Mouse (Mus musculus) forebrain, embryonic 14.5 days (tissue): ENCODE results near the gene Mrps2. TPM values are rescaled to one million over a fixed set of nuclear protein-coding genes. Genes with fewer than 3 reads are reported as not detected.

Experiments used
- polyA plus RNA-seq: library from polyadenylated mRNA; unstranded; fragments of >200 nt; fragmentation: Nextera tagmentation; extraction: Ambion mirVana; gene quantifications from 2 replicates; pipeline ENCODE4 v1.2.1, GENCODE M21; 2014

The Mrps2 gene
- polyA plus RNA-seq, 1 experiment from 2014 or later = 55.0 TPM

Other genes starting within 250 kb of the Mrps2 start
- 4.6 and 5.6 TPM in 2 replicates for gene Ppp1r26, start 21.3 kb upstream of the Mrps2 start, polyA plus RNA-seq
- 2.5 and 3.2 TPM in 2 replicates for gene 1700007K13Rik, start 1.7 kb upstream of the Mrps2 start, polyA plus RNA-seq
- gene Gbgt1, start 28.8 kb downstream of the Mrps2 start, polyA plus RNA-seq = 0.22 and 0.33 TPM in 2 replicates
- gene Gm10134, start 38.0 kb downstream of the Mrps2 start, polyA plus RNA-seq = 0.94 TPM in 1 of 2 replicates, not detected in the other
- gene Ralgds, start 45.1 kb downstream of the Mrps2 start, polyA plus RNA-seq = 63.3 and 82.1 TPM in 2 replicates
- not detected in 2 replicates for gene Cel, start 95.3 kb downstream of the Mrps2 start, polyA plus RNA-seq
- 20.5 and 28.6 TPM in 2 replicates for gene Gtf3c5, start 115.7 kb downstream of the Mrps2 start, polyA plus RNA-seq
- 0.12 TPM in 1 of 2 replicates, not detected in the other for gene Gfi1b, start 153.9 kb downstream of the Mrps2 start, polyA plus RNA-seq
- 17.7 and 25.5 TPM in 2 replicates for gene Tsc1, start 173.2 kb downstream of the Mrps2 start, polyA plus RNA-seq
- gene Spaca9, start 231.7 kb downstream of the Mrps2 start, polyA plus RNA-seq = 1.8 and 2.8 TPM in 2 replicates
- gene Ak8, start 232.1 kb downstream of the Mrps2 start, polyA plus RNA-seq = 2.0 and 2.2 TPM in 2 replicates